Mouse (Mus musculus): ENCODE measurements around the gene Mturn. TPM values are rescaled to one million over a fixed set of nuclear protein-coding genes. Genes with fewer than 3 reads are reported as not detected.

The Mturn gene
- polyA plus RNA-seq, 1 experiment from 2014 or later, result 12.2 TPM

DNA sequence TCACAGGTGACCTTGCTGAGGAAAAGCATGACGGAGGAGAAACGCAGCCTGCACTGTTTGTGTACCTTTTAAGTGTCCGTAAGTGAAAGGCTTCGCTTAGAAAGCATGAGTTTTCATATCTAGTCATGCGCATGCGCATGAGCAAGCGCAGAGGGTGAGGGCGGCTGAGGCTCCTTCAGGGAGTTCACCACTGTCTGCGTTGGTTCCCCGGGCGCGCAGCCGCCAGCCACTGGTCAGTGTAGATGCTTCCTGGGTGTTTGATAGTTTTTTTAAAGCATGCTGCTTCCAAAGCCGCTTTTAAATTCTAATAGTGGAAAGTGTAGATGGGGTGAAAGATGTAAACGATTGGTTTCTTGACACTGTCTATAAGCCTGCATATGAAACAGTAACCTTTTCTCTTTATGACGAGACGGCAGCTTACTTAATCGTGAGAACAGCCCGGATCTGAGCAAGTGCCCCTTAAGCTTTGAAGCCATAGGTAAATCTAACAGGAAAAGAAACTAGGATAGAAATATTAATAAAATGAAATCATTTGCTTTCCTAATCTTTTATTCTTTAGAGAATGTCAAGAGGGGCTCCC is 18.1 kb downstream of the Mturn start:
- Histone ChIP-seq H3K9me3 (replicated peaks) (no peaks in the 10 kb centered on the region), H3K27me3 (peaks cover 29% of the 10 kb centered on the region), H3K9ac (peak overlapping the region; percentile 35), H3K4me3 (replicated peaks) (peak overlapping the region; percentile 52), H3K4me1 (peaks cover 13% of the 10 kb centered on the region), H3K4me2 (replicated peaks) (peak overlapping the region; percentile 95), H3K36me3 (no peaks in the 10 kb centered on the region), H3K27ac (replicated peaks) (no peak overlapping the region)
- WGBS, result 3% methylated on average over 19 of the region's 19 CpGs
- ATAC-seq (ENCODE audit: insufficient number of reproducible peaks, low FRiP score, low TSS enrichment, low read depth), result no peak

- Histone ChIP-seq H3K9me3 (replicated peaks) (no peaks in the 10 kb centered on the region), H3K4me1 (peaks cover 17% of the 10 kb centered on the region), H3K27ac (replicated peaks) (no peak overlapping the region), H3K9ac (no peak overlapping the region), H3K4me3 (replicated peaks) (no peak overlapping the region), H3K27me3 (peaks cover 30% of the 10 kb centered on the region), H3K36me3 (no peaks in the 10 kb centered on the region), H3K4me2 (replicated peaks) (no peak overlapping the region)
- 93% methylated on average over 2 of the region's 2 CpGs for WGBS
- ATAC-seq (ENCODE audit: insufficient number of reproducible peaks, low FRiP score, low TSS enrichment, low read depth), result no peak
Observed at GRCm38 (mm10) chr6:54700516-54700915, 19.1 kb downstream of the Mturn start.

DNA sequence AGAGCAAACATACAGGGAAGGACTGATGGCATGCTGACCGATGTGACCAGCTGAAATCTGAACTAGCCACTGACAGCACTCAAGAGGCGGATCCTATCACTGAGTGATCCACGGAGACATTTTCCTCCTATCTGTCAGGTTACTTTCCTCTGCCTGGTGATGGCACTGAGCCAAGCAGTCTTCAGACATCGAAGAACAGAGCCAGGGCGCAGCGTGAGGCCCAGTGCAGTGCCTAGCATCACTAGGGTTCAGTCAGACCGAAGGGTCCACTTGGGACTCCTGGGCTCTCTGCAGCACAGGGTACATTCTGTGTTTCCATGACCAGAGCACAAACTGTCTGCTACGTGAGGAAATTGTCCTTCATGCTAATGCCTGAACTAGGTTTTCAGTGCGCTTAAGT is 20.5 kb downstream of the Mturn start:
- Histone ChIP-seq H3K4me3 (replicated peaks) (no peak overlapping the region), H3K9me3 (replicated peaks) (no peaks in the 10 kb centered on the region), H3K27me3 (peaks cover 30% of the 10 kb centered on the region), H3K36me3 (no peaks in the 10 kb centered on the region), H3K4me2 (replicated peaks) (no peak overlapping the region), H3K4me1 (peaks cover 19% of the 10 kb centered on the region), H3K27ac (replicated peaks) (no peak overlapping the region), H3K9ac (no peak overlapping the region)
- WGBS, result 63% methylated on average over 9 of the region's 9 CpGs
- no peak for ATAC-seq (ENCODE audit: insufficient number of reproducible peaks, low FRiP score, low TSS enrichment, low read depth)

DNA sequence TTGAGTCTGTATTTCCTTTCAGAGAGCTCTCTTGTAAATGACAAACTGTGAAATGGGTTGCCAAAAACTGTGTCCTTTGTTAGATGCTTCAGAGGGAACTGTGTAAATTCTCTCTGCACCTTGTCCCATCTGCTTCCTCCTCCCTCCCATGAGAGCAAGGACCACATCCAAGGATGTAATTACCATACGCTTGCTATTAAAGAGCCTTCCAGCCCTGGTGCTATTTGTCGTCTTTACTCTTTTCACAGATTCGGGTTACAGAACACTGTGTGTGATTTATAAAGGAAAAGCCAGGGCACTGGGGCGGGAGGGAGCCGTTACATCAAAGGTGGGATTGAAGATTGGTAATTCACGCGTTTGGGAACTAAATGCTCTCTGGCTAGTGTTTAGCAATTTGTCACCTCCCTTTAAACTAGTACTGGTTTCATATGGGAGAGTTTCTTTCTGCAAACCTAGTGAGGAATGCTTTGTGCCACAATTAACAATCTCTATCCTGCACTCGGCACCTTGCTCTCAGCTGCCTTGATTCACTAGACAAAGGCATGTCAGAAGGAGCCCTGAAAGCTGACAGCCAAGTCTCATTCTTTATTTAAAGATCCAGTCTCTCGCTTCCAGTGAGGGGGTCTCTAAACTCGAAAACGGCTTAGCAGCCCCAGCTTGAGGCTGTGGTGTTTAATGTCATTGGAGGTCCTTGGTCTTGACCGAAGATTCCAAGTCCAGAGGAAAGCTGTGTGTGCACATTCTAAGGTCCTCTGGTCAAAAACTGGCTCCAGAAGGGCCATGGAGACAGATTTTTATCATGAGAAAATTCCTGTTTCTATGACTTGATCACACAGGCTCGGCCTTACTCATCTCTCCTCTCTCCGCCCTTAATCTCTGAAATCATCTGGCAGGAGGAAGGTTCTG is 22.5 kb downstream of the Mturn start:
- WGBS, result 27% methylated on average over 14 of the region's 14 CpGs
- peaks cover 30% of the 10 kb centered on the region for H3K27me3 ChIP-seq
- no peak overlapping the region for H3K4me2 ChIP-seq (replicated peaks)
- H3K4me3 ChIP-seq (replicated peaks), result no peak overlapping the region
- no peak for ATAC-seq (ENCODE audit: insufficient number of reproducible peaks, low FRiP score, low TSS enrichment, low read depth)
- peaks cover 14% of the 10 kb centered on the region for H3K4me1 ChIP-seq
- H3K9me3 ChIP-seq (replicated peaks), result no peaks in the 10 kb centered on the region
- H3K9ac ChIP-seq, result no peak overlapping the region
- H3K36me3 ChIP-seq, result no peaks in the 10 kb centered on the region
- H3K27ac ChIP-seq (replicated peaks), result no peak overlapping the region

DNA sequence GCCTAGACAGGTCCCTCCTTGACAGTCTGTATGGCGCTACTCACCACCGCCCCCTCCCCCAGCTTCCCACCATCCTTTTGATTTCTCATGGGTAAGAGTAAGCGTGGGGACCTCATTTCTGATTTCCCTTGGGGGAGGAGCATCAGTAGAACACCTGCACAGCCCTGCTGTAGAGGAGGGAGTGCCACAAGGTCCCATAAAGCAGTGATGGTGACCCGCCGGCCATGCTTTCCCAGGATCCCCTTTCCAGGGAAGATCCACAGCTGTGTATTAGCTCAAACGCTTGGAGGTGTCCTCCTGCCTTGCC is 23.1 kb downstream of the Mturn start:
- no peak for ATAC-seq (ENCODE audit: insufficient number of reproducible peaks, low FRiP score, low TSS enrichment, low read depth)
- Histone ChIP-seq H3K4me2 (replicated peaks) (no peak overlapping the region), H3K27me3 (peaks cover 30% of the 10 kb centered on the region), H3K9me3 (replicated peaks) (no peaks in the 10 kb centered on the region), H3K4me3 (replicated peaks) (no peak overlapping the region), H3K9ac (no peak overlapping the region), H3K4me1 (peaks cover 8% of the 10 kb centered on the region), H3K36me3 (no peaks in the 10 kb centered on the region), H3K27ac (replicated peaks) (no peak overlapping the region)
- 30% methylated on average over 6 of the region's 6 CpGs for WGBS

DNA sequence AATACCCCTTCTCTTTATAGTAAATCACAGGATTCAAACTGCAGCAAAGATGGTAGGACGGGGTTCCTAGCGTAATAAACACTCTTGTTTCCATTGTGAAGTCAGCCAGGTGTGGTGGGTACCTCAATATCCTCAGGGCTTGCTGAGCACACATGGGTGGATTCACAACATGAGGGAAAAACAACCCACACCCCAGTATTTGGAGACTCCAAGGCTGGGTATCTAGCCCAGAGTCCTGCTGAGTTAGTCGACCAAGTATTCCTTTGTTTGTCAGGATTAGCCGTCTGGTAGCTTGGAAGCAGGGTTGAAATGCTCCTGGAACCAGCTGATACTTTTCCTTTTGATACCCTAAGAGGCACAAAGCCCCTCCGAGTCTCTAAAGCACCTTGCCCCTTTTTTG is 23.4 kb downstream of the Mturn start:
- WGBS, result 25% methylated on average over 5 of the region's 5 CpGs
- ATAC-seq (ENCODE audit: insufficient number of reproducible peaks, low FRiP score, low TSS enrichment, low read depth), result no peak
- Histone ChIP-seq H3K36me3 (no peaks in the 10 kb centered on the region), H3K4me3 (replicated peaks) (no peak overlapping the region), H3K9me3 (replicated peaks) (no peaks in the 10 kb centered on the region), H3K4me1 (peaks cover 6% of the 10 kb centered on the region), H3K4me2 (replicated peaks) (no peak overlapping the region), H3K9ac (no peak overlapping the region), H3K27me3 (peaks cover 30% of the 10 kb centered on the region), H3K27ac (replicated peaks) (no peak overlapping the region)

DNA sequence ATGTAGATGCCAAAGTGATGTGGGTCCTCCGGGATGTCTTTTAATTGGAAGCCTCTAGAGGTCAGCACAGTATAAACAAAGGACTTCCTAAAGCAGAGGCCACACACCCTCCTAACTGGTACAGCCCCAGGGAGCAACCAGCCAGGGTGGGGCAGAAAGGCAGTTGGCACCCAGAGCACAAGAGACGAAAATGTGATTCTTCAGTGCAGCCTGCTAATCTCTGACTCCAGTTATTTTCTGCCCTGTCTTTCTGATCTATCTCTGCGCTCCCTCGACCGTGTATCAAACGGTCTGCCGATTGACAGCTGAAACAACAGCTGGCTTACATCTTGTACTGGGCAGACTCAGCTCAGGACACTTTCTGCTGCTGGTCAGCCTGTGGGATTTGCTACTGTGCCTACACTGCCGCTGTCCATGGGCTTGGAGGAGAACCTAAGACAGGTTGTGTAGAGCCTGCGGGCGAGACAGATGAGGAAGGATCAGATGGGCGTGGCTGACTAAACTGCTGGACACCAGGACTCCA is 24.0 kb downstream of the Mturn start:
- H3K27ac ChIP-seq (replicated peaks), result no peak overlapping the region
- ATAC-seq (ENCODE audit: insufficient number of reproducible peaks, low FRiP score, low TSS enrichment, low read depth), result peak; percentile 79
- no peaks in the 10 kb centered on the region for H3K9me3 ChIP-seq (replicated peaks)
- WGBS, result 17% methylated on average over 11 of the region's 11 CpGs
- H3K27me3 ChIP-seq, result peaks cover 30% of the 10 kb centered on the region
- peak overlapping the region; percentile 39 for H3K4me2 ChIP-seq (replicated peaks)
- H3K4me1 ChIP-seq, result peaks cover 6% of the 10 kb centered on the region
- H3K4me3 ChIP-seq (replicated peaks), result peak overlapping the region; percentile 13; the same call in 1 of the 2 replicates
- H3K36me3 ChIP-seq, result no peaks in the 10 kb centered on the region
- no peak overlapping the region for H3K9ac ChIP-seq

DNA sequence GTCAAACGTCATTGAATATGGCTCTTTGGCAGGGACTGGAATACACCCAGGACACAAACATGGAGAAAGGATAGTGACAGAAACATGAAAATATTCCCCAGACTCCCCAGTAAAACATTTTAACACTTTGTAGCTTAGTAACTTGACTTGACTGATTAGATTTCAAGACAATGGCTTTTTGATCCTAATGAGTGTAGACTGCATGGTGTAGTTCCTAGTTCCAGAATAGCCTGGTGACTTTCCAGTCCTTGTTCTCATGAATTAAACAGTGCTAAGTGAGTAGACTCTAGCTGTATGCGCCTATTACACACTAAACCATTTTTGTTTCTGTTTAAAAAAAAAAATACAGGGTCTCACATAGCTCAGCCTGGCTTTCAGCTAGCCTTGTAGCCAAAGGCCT is 24.7 kb downstream of the Mturn start:
- WGBS, result 49% methylated on average over 2 of the region's 2 CpGs
- no peaks in the 10 kb centered on the region for H3K36me3 ChIP-seq
- H3K4me3 ChIP-seq (replicated peaks), result no peak overlapping the region
- H3K4me2 ChIP-seq (replicated peaks), result no peak overlapping the region
- no peak overlapping the region for H3K9ac ChIP-seq
- H3K9me3 ChIP-seq (replicated peaks), result no peaks in the 10 kb centered on the region
- peaks cover 27% of the 10 kb centered on the region for H3K27me3 ChIP-seq
- no peak for ATAC-seq (ENCODE audit: insufficient number of reproducible peaks, low FRiP score, low TSS enrichment, low read depth)
- no peak overlapping the region for H3K27ac ChIP-seq (replicated peaks)
- peaks cover 6% of the 10 kb centered on the region for H3K4me1 ChIP-seq

- WGBS, result 84% methylated on average over 3 of the region's 3 CpGs
- Histone ChIP-seq H3K27ac (replicated peaks) (no peak overlapping the region), H3K4me2 (replicated peaks) (no peak overlapping the region), H3K9me3 (replicated peaks) (no peaks in the 10 kb centered on the region), H3K36me3 (no peaks in the 10 kb centered on the region), H3K4me3 (replicated peaks) (no peak overlapping the region), H3K4me1 (peaks cover 6% of the 10 kb centered on the region), H3K27me3 (peaks cover 24% of the 10 kb centered on the region), H3K9ac (no peak overlapping the region)
- no peak for ATAC-seq (ENCODE audit: insufficient number of reproducible peaks, low FRiP score, low TSS enrichment, low read depth)
Observed at GRCm38 (mm10) chr6:54706611-54707172, 25.3 kb downstream of the Mturn start.

GRCm38 (mm10) chr6:54708646-54709045 is 27.2 kb downstream of the Mturn start:
- Histone ChIP-seq H3K9ac (no peak overlapping the region), H3K27ac (replicated peaks) (no peak overlapping the region), H3K27me3 (peaks cover 10% of the 10 kb centered on the region; the same call in 1 of the 2 replicates), H3K4me3 (replicated peaks) (no peak overlapping the region), H3K4me1 (peaks cover 6% of the 10 kb centered on the region), H3K36me3 (no peaks in the 10 kb centered on the region), H3K9me3 (replicated peaks) (no peaks in the 10 kb centered on the region), H3K4me2 (replicated peaks) (no peak overlapping the region)
- ATAC-seq (ENCODE audit: insufficient number of reproducible peaks, low FRiP score, low TSS enrichment, low read depth), result no peak
- 88% methylated on average over 4 of the region's 4 CpGs for WGBS

DNA sequence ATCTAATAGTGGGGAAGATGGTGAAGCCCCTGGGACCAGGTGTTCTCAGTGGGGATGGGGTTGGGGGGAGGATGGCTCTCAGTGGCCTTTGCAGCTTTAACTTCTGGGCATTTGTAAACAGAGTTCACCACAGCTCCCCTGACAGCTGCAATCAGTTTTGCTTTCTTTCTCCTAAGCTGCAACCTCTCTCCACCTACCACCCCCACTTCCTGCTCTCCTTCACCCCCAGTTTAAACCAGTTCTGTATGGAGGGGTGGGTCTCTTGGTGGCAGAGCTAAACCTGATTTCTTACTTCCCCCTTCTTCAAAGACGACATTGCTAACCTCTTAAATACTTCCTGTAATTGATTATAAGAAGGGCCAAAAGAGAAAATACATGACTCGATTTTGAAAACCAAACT is 34.3 kb downstream of the Mturn start:
- no peaks in the 10 kb centered on the region for H3K27me3 ChIP-seq
- H3K9me3 ChIP-seq (replicated peaks), result no peaks in the 10 kb centered on the region
- ATAC-seq (ENCODE audit: insufficient number of reproducible peaks, low FRiP score, low TSS enrichment, low read depth), result no peak
- H3K4me3 ChIP-seq (replicated peaks), result no peak overlapping the region
- no peaks in the 10 kb centered on the region for H3K4me1 ChIP-seq
- no peak overlapping the region for H3K27ac ChIP-seq (replicated peaks)
- no peak overlapping the region for H3K4me2 ChIP-seq (replicated peaks)
- H3K36me3 ChIP-seq, result no peaks in the 10 kb centered on the region
- WGBS, result 19% methylated on average over 2 of the region's 2 CpGs
- no peak overlapping the region for H3K9ac ChIP-seq
